Mouse (Mus musculus): ENCODE data around the gene Sh2b1.

Gene Sh2b1

GRCm38 (mm10) chr7:126418496-126418895 lies 56.7 kb downstream of the Sh2b1 start:
- no peak for ATAC-seq (ENCODE audit: low TSS enrichment)

GRCm38 (mm10) chr7:126417606-126418005 lies 57.6 kb downstream of the Sh2b1 start:
- no peak for ATAC-seq (ENCODE audit: low TSS enrichment)

GRCm38 (mm10) chr7:126417045-126417444 lies 58.2 kb downstream of the Sh2b1 start:
- no peak for ATAC-seq (ENCODE audit: low TSS enrichment)

All from frontal cortex, adult (tissue).